Mouse (Mus musculus): Measurements from ENCODE around the gene Ndufs8.

DNA sequence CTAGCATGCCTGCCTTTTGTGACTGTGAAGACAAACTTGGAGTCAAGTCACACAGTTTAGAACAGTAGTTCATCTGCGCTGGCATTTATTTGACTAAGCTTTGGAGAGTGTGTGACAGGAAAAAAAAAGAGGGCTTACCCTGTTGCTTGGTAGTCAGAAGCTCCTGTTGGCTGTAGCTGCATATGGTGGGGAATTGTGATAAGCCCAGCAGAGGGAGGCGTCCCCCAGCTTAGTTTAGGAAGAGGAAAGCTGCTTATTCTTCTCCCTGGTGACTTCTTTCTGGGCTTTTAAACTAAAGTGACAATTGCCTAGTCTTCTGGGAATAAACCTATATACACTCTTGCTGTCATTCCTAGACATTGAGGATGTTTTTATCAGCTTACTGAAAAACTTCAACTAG is 49.9 kb downstream of the Ndufs8 start:
- TF ChIP-seq CTCF (conservative IDR thresholded peaks at IDR 0.05; ENCODE audit: low read length): no peak
- TF ChIP-seq NANOG (IDR thresholded peaks at IDR 0.05; ENCODE audit: borderline replicate concordance, low read length): no peak

Data from E14TG2a.4 (cell line).